ENCODE assay signal across 12 mouse cellular contexts in genomic region chr13:93000640-93001351, GRCm38 (mm10).
DNase-seq lines count a peak whose midpoint lies in the region; ATAC-seq and TF ChIP-seq lines count a peak whose summit lies in the region.
"Had no signal": no experiment of that assay in that cellular context is flagged by ENCODE, and none has a peak within 500 bp of the region (broad histone marks: within the 10 kb centered on the region; RNA-seq: fewer than 3 reads in every experiment).

No protein-coding gene starts in this region.

- DNase-seq in heart, adult 11 months = peak; percentile 89
- peak in 1 of 2 experiments; percentile 53 for DNase-seq in layer of hippocampus, adult 2 months (ENCODE audit: low spot score in 2 of 2)
- no peak for DNase-seq in layer of hippocampus, postnatal 14 days (ENCODE audit: low spot score in 2 of 2)
- DNase-seq in frontal cortex, postnatal 36 days (ENCODE audit: low spot score in 2 of 2) = peak; percentile 68 to 72
- DNase-seq in thymus, postnatal 0 days (ENCODE audit: low spot score) = no peak
- DNase-seq: midbrain, embryonic 14.5 days; spleen, adult 18-20 months; thymus, postnatal 4 days had no signal

- no peak overlapping the region for H3K4me2 ChIP-seq in heart, embryonic 11.5 days
- H3K4me2 ChIP-seq in neural tube, embryonic 15.5 days = no peak overlapping the region
- H3K4me2 ChIP-seq: liver, embryonic 15.5 days had no signal

- ATAC-seq in heart, embryonic 11.5 days (replicated peaks; ENCODE audit: insufficient number of reproducible peaks, low FRiP score, low TSS enrichment) = no peak
- peak; percentile 72; the same call in 1 of the 2 replicates for ATAC-seq in neural tube, embryonic 15.5 days (ENCODE audit: low FRiP score)
- ATAC-seq in inflammation-experienced regulatory T-cells, adult 6 months = no peak

- H3K9me3 ChIP-seq in heart, embryonic 11.5 days (replicated peaks; ENCODE audit: control insufficient read depth, low read length) = no peaks in the 10 kb centered on the region
- no peaks in the 10 kb centered on the region for H3K9me3 ChIP-seq in neural tube, embryonic 15.5 days (replicated peaks)
- H3K9me3 ChIP-seq: liver, embryonic 15.5 days had no signal

- H3K36me3 ChIP-seq in heart, embryonic 11.5 days (ENCODE audit: control insufficient read depth, insufficient read depth, low read length) = no peaks in the 10 kb centered on the region
- H3K36me3 ChIP-seq in neural tube, embryonic 15.5 days = no peaks in the 10 kb centered on the region
- H3K36me3 ChIP-seq: liver, embryonic 15.5 days had no signal

- no peaks in the 10 kb centered on the region for H3K27me3 ChIP-seq in heart, embryonic 11.5 days (ENCODE audit: control insufficient read depth, insufficient read depth, low read length)
- H3K27me3 ChIP-seq in neural tube, embryonic 15.5 days (replicated peaks) = no peaks in the 10 kb centered on the region
- H3K27me3 ChIP-seq: liver, embryonic 15.5 days had no signal

- 58% methylated on average over 12 of the region's 12 CpGs for WGBS in heart, embryonic 11.5 days (ENCODE audit: insufficient replicate concordance)
- WGBS in neural tube, embryonic 15.5 days = 55% methylated on average over 12 of the region's 12 CpGs

- no peak for TF ChIP-seq CTCF in layer of hippocampus, adult 2 months (conservative IDR thresholded peaks at IDR 0.05)

- H3K4me3 ChIP-seq in heart, embryonic 11.5 days (ENCODE audit: low read depth, low read length) = no peak overlapping the region
- no peak overlapping the region for H3K4me3 ChIP-seq in layer of hippocampus, adult 2 months
- no peak overlapping the region for H3K4me3 ChIP-seq in neural tube, embryonic 15.5 days (replicated peaks)
- H3K4me3 ChIP-seq: liver, embryonic 15.5 days had no signal

- no peak overlapping the region for H3K9ac ChIP-seq in heart, embryonic 11.5 days (ENCODE audit: low read depth, low read length)
- no peak overlapping the region for H3K9ac ChIP-seq in neural tube, embryonic 15.5 days (replicated peaks)
- H3K9ac ChIP-seq: liver, embryonic 15.5 days had no signal

- H3K27ac ChIP-seq in heart, embryonic 11.5 days (ENCODE audit: low read depth, low read length) = no peak overlapping the region
- peak overlapping the region; percentile 89 for H3K27ac ChIP-seq in layer of hippocampus, adult 2 months
- H3K27ac ChIP-seq in neural tube, embryonic 15.5 days (replicated peaks) = peak overlapping the region; percentile 29
- H3K27ac ChIP-seq: liver, embryonic 15.5 days had no signal

- peaks cover 6% of the 10 kb centered on the region; the same call in 1 of the 2 replicates for H3K4me1 ChIP-seq in heart, embryonic 11.5 days (ENCODE audit: control insufficient read depth, insufficient read depth, low read length)
- H3K4me1 ChIP-seq in neural tube, embryonic 15.5 days = peaks cover 16% of the 10 kb centered on the region; the same call in 1 of the 2 replicates
- H3K4me1 ChIP-seq: liver, embryonic 15.5 days had no signal

Comparison
In these comparisons a context has a peak if more than half of its experiments do, and no peak if none do; other contexts are left out.
1. DNase-seq: peak in heart, adult 11 months (single experiment) and frontal cortex, postnatal 36 days (2 of 2); none in layer of hippocampus, postnatal 14 days (0 of 2) and thymus, postnatal 0 days (single experiment).